Mouse (Mus musculus): ENCODE measurements around the gene Ctsl.
A peak's percentile ranks its signal among the peaks of the same experiment; 100 is the strongest.

Ctsl gene

DNA sequence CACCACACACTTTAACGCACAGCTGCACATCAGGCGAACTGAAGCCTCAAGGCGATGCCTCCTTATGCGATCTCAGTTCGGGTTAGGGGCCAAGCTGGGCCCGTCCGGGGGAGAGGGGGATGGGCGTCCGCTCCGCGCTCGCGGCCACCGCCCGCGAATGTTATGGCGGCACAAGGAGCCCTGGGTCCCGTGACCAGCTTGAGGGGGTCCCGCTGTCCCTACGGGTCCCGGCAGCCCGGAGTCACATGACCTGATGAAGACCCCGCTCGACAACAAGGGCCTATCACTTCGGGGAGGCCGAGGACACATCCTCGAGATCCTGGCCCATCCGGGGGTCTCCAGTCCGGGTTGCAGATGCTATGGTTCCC, 901 bp downstream of the Ctsl start:
- no peak for DNase-seq

DNA sequence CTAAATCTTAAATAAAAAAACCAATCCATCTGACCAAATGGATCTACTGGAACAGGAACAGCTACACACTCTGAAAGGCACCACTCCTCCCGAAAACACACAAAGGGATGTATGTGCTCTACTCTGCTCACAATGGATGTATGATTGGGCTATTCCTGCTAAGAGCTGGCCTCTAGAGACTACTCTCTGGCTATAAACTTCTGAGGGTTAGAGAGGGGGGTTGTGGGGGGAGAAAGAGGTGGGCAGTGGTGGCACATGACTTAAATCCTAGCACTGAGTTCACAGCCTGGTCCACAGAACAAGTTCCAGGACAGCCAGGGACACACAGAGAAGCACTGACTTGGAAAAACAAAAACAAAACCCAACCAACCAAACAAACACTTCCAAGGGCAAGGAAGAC, 2.1 kb downstream of the Ctsl start:
- no peak for DNase-seq

DNA sequence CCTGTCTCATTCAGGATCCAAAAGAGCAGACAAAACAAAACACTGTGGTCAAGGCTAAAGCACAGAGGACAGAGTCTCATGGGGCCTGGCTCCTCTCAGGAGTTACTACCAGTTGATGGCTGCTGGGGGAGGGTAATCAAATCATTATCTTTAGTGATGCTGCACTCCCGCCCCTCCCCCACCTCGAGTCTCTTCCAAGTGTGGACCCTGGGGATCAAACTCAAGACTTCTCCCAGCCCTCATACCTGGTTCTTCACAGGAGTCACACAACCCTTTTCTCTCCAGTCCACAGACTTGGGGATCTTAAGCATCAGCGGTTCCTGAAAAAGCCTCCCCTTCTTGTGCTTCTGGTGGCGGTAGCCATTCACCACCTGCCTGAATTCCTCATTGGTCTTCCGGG, 3.1 kb downstream of the Ctsl start:
- DNase-seq = peak; percentile 28

- no peak for DNase-seq
Observed at GRCm38 (mm10) chr13:64365326-64365725, 5.4 kb downstream of the Ctsl start.

DNA sequence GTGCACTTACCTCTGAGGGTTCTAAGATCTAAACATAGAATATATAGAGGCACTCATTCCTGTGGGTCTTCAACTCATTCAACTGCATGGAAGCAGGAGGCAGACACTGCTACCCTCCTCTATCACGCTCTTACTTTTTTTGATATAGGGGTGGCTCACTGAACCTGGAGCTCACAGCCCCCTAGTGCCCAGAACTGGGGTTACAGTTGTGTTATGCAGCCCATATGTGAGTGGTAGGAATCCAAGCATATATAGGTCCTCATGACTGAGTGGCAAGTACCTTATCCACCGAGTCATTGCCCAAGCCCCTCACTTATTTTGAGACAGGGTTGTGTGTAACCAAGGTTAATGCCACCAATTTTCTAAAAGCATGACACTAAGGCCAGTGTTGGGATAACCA, 6.4 kb downstream of the Ctsl start:
- DNase-seq = peak; percentile 52

DNA sequence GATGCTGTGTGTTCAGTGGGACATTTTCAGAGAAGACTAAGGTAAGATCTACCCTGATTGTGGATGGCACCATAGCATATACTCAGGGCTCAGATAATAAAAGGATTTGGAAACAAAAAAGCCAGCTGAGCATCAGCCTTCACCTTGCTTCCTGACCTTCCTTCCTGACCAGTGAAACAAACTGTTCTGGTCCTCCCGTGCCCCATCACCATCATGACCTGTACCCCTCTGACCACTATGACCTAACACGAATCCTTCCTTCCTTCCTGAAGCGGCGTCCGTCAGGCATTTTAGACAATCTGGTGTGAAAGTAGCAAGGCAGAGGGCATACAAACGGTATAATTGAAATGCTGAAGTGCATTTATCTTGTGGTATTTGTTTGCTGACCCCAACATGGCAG, 8.6 kb downstream of the Ctsl start:
- DNase-seq = no peak

GRCm38 (mm10) chr13:64361020-64361419, 9.7 kb downstream of the Ctsl start:
- no peak for DNase-seq

DNA sequence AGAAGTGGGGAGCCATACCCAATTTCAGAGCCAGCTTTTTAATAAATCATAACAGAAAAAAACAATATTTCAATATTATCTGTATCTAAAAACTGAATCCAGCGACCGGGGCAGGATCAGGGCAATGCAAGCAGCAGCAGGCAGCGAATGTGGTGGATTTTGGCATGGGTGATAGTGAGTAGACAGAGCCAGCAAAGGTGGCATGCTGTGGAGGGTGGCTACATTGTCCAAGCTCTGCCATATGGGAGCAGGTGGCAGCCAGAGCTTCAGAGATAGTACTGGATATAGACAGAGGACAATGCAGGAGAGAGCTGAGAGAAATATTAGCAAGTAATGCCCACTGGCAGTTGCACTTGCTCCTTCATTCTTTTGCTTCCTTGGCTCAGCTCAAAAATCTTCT, 11.0 kb downstream of the Ctsl start:
- DNase-seq = peak; percentile 94

DNA sequence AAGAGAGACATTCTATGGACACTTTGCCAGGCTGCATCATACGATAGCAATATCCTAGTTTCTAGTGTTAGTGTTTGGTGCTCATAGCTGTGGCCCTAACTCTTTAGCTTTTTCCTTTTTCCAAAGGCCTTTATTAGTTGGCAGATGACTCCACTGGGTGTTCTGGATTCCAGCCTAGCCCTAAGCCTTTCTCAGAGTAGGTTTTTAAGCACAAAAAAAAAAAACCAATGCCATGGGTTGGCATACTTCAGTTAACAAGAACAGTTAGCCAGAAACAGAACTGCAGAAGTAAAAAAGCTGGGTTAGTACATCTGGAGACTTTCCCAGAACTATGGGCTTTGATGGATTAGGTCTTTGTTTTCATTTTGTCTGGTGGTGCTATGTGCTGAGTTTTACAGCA, 12.2 kb downstream of the Ctsl start:
- peak; percentile 67 for DNase-seq

DNA sequence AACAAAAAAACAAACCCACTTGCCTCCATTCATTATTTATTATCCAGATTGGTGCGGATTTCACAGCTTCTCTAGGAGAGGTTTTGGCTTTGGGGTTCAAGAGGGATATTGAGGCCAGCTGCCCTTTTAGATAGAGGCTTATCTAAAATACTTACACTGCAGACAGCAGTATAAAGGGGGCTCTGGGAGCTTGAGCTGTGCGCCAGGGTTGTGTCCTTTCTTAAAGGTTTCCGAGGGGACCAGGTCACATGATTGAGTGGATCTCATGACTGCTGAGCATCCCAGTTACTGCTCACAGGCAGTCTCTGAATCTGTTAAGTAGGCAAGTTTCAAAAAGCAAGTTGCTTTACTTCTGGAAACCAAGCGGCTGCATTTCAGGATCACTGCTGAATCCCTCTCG, 13.3 kb downstream of the Ctsl start:
- DNase-seq = no peak

- no peak for DNase-seq
Observed at GRCm38 (mm10) chr13:64349474-64349873, 21.2 kb downstream of the Ctsl start.

DNA sequence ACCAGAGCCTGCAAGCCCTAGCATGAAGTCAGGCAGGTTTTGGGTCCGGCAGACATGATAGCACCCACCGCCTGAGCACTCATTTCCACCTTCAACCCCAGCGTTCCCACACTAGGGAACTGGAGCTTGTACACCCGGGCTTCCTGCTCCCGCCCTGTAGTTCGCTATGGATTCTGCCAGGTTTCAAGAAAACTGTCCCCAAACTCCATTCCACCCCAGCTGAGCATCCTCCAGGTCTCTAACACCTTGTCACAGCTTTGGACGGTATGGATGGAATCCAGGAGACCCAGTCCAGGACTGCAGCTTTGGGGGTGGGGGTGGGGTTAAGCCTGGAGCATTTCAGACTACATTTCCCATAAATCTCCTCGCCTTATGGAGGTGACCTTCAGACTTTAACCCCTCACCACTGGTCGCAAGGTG, 26.6 kb downstream of the Ctsl start:
- DNase-seq = peak; percentile 72

DNA sequence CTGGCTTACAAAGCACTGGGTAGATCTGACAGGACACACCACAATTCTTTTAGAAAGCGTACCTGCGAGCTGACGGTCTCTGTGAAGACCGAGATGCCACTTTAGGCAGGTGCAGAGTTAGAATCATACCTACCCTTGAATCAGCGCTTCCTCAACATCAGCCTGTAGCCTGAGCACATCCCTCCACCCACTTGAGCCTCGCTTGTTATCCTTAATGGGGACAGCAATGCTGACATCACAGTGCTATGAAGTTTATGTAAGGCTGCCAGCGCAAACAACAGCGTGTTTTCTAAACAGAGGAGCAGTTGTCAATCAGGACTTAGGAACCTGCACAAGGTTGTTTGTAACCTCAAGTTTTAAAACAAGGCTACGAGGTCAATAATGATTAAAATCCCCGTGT, 27.1 kb downstream of the Ctsl start:
- DNase-seq = peak; percentile 68

GRCm38 (mm10) chr13:64335546-64336132, 35.1 kb downstream of the Ctsl start:
- DNase-seq = no peak

GRCm38 (mm10) chr13:64333102-64333501, 37.6 kb downstream of the Ctsl start:
- DNase-seq = no peak

DNA sequence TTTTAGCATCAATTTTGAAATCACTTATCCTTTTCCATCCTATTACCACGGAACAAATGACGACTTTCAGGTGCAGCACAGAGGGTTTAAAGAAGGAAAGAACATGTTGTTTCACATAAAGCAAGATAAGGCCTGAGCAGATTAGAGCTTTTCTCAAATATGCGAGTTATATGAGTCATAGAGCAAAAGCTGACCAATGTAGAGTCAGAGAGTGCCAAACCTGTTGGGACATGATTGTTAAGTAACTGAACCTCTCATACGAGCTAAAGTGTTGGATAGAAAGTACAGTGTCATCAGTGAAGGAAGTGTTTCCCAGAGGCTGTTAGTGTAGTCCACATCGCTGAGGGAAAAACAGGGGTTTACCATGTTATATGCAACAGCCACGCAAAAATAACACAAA, 38.4 kb downstream of the Ctsl start:
- no peak for DNase-seq

DNA sequence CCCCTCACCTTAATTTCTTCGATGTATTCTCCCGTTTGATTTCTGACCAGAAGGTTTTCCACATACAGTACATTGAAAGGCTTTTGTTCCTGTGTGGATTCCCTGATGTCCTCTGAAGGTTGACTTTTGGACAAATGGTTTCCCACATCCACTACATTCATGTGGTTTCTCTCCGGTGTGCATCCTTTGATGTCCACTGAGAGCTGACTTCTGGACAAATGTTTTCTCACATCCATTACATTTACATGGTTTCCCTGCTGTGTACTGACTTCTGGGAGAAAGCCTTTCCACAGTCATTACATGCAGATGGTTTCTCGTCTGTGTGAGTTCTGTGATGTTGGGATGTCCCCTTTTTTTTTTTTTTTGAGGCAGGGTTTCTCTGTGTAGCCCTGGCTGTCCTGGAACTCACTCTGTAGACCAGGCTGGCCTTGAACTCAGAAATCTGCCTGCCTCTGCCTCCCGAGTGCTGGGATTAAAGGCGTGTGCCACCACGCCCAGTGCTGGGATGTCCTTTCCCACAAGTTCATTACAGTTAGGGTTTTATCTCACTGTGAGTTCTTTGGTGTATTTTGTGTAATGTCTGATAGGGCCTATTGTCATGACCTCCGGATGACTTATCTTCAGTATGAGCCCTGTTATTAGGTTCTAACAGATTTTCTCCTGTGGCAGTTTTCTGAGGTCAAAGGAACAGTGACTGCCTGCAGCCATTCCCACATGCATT, 48.0 kb downstream of the Ctsl start:
- DNase-seq = no peak

GRCm38 (mm10) chr13:64320334-64320733, 50.4 kb downstream of the Ctsl start:
- no peak for DNase-seq

DNA sequence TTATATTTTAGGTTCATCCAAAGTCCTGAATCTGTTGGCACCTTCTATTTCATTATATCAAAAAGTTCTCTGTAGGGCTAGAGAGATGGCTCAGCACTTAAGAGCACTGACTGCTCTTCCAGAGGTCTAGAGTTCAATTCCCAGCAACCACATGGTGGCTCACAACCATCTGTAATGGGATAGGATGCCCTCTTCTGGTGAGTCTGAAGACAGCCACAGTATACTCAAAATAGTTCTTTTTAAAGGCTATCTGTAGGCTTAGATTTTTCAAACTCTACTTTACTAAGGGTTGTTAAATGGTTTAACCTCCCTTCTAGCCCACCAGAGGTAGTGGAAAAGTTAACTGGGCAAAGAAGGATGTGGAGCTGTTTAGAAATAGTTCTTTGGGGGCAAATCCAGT, 50.9 kb downstream of the Ctsl start:
- no peak for DNase-seq

DNA sequence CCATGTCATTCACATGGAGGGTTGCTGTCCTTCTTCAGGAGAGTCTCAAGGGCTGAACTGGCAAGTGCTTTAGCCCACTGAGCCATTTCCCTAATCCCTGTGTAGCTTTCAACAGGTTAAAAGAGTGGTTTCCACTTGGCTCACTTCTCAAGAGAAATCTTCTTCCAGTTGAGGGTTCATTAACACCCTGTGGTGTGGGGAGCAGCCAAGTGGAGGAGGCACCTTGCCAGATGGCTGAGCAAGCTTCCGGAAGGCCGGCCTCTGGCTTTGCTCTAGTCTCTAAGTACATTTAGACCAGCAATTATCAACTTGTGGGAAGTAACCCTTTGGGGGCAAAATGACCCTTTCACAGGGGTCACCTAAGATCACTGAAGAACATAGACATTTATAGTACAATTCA, 52.3 kb downstream of the Ctsl start:
- DNase-seq = no peak

- DNase-seq = peak; percentile 83
Observed at GRCm38 (mm10) chr13:64315483-64316050, 55.1 kb downstream of the Ctsl start.

- DNase-seq = no peak
Observed at GRCm38 (mm10) chr13:64314041-64314440, 56.6 kb downstream of the Ctsl start.

GRCm38 (mm10) chr13:64312916-64313289, 57.8 kb downstream of the Ctsl start:
- DNase-seq = no peak

GRCm38 (mm10) chr13:64312024-64312915, 58.4 kb downstream of the Ctsl start, which contains the start of gene Aaed1:
TSS of gene Aaed1 (minus strand) at chr13:64312710.
- peak; percentile 92 for DNase-seq
